Mouse (Mus musculus): ENCODE measurements at regions not wholly inside any gene's neighbourhood (a gene's known extent, or its start where the extent isn't known, plus 50 kb on each side); places are given as distances from the start of the nearest gene placed in this dataset.

DNA sequence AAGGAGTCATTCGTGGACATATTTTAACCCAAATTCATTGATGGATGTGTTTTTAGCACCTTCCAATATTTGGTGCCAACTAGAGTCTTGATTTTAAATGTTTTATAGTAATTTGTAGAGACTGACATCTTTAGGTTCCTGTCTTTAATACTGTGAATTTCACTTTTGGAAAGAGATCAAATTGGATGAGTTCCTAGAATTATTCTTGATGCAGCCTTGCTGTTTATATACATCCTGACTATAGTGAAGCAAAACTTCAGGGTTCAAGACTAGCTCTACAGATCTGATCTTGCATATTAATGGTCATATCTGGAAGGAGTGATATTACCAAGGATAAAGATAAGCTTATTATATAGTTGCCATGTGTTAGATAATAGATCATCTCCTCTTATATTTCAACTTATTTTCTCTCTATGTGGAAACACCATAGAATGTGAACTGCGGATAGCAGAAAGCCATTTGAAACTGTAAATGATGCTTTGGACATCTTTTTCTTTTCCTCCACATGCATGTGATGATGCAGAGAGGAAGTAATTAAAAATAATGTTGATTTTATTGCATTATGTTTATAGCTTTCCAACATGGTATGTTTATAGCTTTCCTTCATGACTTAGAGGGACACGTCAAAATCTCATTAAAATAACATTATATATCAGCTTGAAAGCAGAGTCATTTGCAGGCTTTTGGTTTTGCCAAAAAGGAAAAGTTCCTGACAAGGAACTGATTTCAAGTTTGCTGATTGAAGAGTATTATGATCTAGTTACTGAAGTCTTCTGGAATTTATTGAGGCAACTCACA is 78.3 kb upstream of the Kcnj16 start:
- no peak for DNase-seq (ENCODE audit: low spot score in 2 of 2)

DNA sequence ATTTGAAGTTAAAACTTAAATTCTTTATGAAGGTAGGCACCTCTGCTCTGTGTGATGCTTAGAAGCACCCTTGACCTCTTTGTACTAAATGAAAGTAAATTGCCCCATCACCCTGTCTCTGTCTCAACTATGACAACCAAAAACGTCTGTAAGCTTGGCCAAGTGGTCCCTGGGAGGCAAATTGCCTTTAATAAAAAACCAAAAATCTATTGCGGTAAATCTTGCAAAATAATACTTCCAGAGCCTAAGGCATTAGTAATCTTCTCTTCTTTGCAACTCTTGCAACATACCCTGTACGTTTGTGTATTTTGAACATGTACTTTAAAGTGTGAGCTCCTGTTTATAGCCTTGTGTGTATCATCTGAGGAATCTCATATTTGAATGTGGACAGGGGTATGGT is 77.4 kb upstream of the Kcnj16 start:
- no peak for DNase-seq (ENCODE audit: low spot score in 2 of 2)

DNA sequence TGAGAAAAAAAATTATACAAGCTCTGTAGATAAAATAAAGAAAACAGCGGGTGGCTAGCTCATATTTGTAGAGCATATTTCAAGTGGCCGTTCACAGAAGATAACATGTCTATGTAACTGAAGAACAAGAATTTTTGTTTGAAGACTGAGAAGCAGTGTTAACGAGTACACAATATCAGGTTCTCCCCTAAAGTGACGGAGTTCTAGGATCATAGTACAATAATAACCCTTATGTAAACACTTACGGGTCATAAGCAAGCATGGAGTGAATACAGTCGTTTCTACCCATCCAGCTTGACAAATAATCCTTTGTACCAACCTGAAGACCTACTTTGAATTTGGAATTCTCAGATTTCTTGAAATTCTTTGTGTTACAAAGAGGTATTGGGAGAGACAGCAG is 64.9 kb upstream of the Kcnj16 start:
- no peak for DNase-seq (ENCODE audit: low spot score in 2 of 2)
